Comparison of ENCODE assay signal across 16 mouse cellular contexts in the genomic region with DNA sequence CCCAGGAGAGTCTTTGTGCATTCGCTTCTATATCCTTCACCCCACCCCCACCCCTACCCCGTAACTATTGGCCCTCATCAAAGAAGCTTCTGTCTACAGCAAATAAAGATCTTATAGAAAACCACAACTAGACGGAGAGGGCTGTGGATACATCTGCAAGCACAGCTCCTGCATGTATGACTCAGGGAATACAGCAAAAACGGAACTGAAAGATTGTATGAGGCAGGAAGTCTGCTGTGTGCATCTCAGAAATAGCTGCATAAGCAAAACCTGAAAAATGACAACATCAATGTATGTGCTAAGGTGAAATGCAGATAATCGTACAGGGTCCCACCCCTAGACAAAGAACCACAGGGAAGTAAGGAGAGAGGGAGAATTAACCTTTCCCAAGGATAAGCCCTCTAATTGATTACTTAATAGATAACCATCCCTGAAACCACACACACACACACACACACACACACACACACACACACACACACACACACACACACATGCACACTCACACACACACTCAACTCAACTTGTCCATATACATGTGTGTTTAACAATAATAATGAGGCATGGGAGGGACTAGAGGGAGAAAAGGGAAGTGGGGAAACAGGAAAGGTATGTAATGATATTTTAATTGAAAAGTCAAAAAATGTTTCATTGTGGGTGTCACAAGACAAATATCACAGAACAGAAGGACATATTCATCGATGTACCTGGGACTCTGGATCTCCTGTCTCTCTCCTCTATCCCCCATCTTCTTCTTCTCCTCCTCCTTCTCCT.
"Had no signal": no experiment of that assay in that cellular context is flagged by ENCODE, and none has a peak within 500 bp of the region (broad histone marks: within the 10 kb centered on the region; RNA-seq: fewer than 3 reads in every experiment).

No protein-coding gene starts in this region.

- DNase-seq: kidney, adult 18-20 months; kidney, postnatal 10 days; kidney, postnatal 4 days; liver; liver, embryonic 13.5 days; liver, postnatal 0 days; midbrain, embryonic 14.5 days; right cerebral cortex, adult 18-20 months; right cerebral cortex, postnatal 25 days; spleen, adult 18-20 months; thymus, adult 2 months; thymus, postnatal 25 days had no signal

- H3K4me2 ChIP-seq: intestine, embryonic 15.5 days; limb, embryonic 12.5 days; liver, embryonic 13.5 days; stomach, embryonic 15.5 days had no signal

- H3K4me1 ChIP-seq: intestine, embryonic 15.5 days; limb, embryonic 12.5 days; liver, embryonic 13.5 days; midbrain, embryonic 10.5 days; stomach, embryonic 15.5 days had no signal

- ATAC-seq: intestine, embryonic 15.5 days; liver, postnatal 0 days had no signal

- H3K27ac ChIP-seq: intestine, embryonic 15.5 days; limb, embryonic 12.5 days; liver, embryonic 13.5 days; midbrain, embryonic 10.5 days; stomach, embryonic 15.5 days had no signal

- H3K4me3 ChIP-seq: intestine, embryonic 15.5 days; limb, embryonic 12.5 days; liver, embryonic 13.5 days; midbrain, embryonic 10.5 days; stomach, embryonic 15.5 days had no signal

- H3K36me3 ChIP-seq: intestine, embryonic 15.5 days; limb, embryonic 12.5 days; liver, embryonic 13.5 days; midbrain, embryonic 10.5 days; stomach, embryonic 15.5 days had no signal

- H3K27me3 ChIP-seq: intestine, embryonic 15.5 days; limb, embryonic 12.5 days; liver, embryonic 13.5 days; stomach, embryonic 15.5 days had no signal

- H3K9ac ChIP-seq: intestine, embryonic 15.5 days; limb, embryonic 12.5 days; liver, embryonic 13.5 days; liver, postnatal 0 days; stomach, embryonic 15.5 days had no signal

- H3K9me3 ChIP-seq: intestine, embryonic 15.5 days; limb, embryonic 12.5 days; liver, embryonic 13.5 days; midbrain, embryonic 10.5 days; stomach, embryonic 15.5 days had no signal
